Comparison of ENCODE assay signal across 27 mouse cellular contexts in the genomic region with DNA sequence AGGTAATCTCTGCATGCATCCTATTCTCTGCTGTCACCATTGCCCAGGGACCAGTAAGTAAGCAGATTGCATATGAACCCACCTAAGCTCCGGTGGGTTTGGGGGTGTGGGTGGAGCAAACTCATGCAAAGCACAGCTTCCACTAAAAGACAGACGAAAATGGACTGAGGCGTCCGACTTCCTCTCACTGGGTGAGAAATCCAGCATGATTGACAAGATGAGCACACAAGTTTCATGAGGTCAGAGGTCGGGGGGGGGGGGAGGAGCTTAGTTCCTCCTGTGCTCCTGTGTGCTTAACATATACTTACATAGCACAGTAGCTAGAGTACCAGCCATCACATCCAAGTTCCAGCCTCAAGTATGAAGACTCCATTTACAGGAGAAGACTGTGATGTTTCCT.
DNase-seq lines count a peak whose midpoint lies in the region; ATAC-seq and TF ChIP-seq lines count a peak whose summit lies in the region.
"Had no signal": no experiment of that assay in that cellular context is flagged by ENCODE, and none has a peak within 500 bp of the region (broad histone marks: within the 10 kb centered on the region; RNA-seq: fewer than 3 reads in every experiment).

No protein-coding gene starts in this region.

- no peak overlapping the region for H3K4me2 ChIP-seq in liver, postnatal 0 days (ENCODE audit: low read depth, low read length)
- no peak overlapping the region for H3K4me2 ChIP-seq in liver, embryonic 11.5 days
- H3K4me2 ChIP-seq: embryonic facial prominence, embryonic 12.5 days; embryonic facial prominence, embryonic 15.5 days; heart, embryonic 13.5 days; hindbrain, embryonic 14.5 days had no signal

- no peak overlapping the region for H3K4me3 ChIP-seq in liver, postnatal 0 days (ENCODE audit: low read depth, low read length)
- no peak overlapping the region for H3K4me3 ChIP-seq in liver, embryonic 11.5 days (ENCODE audit: low read depth, low read length)
- H3K4me3 ChIP-seq: embryonic facial prominence, embryonic 12.5 days; embryonic facial prominence, embryonic 15.5 days; gastrocnemius, adult 2 months; heart, adult 2 months; heart, embryonic 10.5 days; heart, embryonic 13.5 days had no signal

- no peaks in the 10 kb centered on the region for H3K4me1 ChIP-seq in liver, postnatal 0 days (ENCODE audit: insufficient read depth)
- peaks cover 4% of the 10 kb centered on the region for H3K4me1 ChIP-seq in liver, embryonic 11.5 days (replicated peaks; ENCODE audit: control insufficient read depth, insufficient read depth, low read length)
- H3K4me1 ChIP-seq: heart, embryonic 10.5 days had no signal

- no peaks in the 10 kb centered on the region for H3K36me3 ChIP-seq in liver, postnatal 0 days (replicated peaks; ENCODE audit: insufficient read depth, low read length)
- H3K36me3 ChIP-seq in liver, embryonic 11.5 days (ENCODE audit: control insufficient read depth, insufficient read depth, low read length): no peaks in the 10 kb centered on the region; the same call in 1 of the 2 replicates
- H3K36me3 ChIP-seq: embryonic facial prominence, embryonic 12.5 days; embryonic facial prominence, embryonic 15.5 days had no signal

- DNase-seq in liver, postnatal 0 days: peak; percentile 32
- no peak for DNase-seq in liver, embryonic 11.5 days (ENCODE audit: low spot score)
- DNase-seq in naive thymus-derived CD4-positive, alpha-beta T cell, adult 2 months (ENCODE audit: low read depth): peak; percentile 11
- no peak for DNase-seq in spleen, adult 12 weeks (ENCODE audit: low spot score)
- no peak for DNase-seq in heart, adult 11 months
- DNase-seq: adrenal gland, adult 8-10 months; adrenal gland, postnatal 25 days; B cell, adult 2 months; cerebellum, adult 18-20 months; cerebellum, adult 9-10 months; cerebellum, postnatal 14 days; forebrain, postnatal 0 days; gastrocnemius, adult 2 months; gastrocnemius, postnatal 14 days; heart, adult 2 months; heart, postnatal 14 days; heart, postnatal 4 days had no signal

- 51% methylated on average over 5 of the region's 5 CpGs for WGBS in liver, postnatal 0 days (ENCODE audit: insufficient replicate concordance)
- WGBS in liver, embryonic 11.5 days: 64% methylated on average over 5 of the region's 5 CpGs

- no peak for TF ChIP-seq CTCF in liver, postnatal 0 days (IDR thresholded peaks at IDR 0.05; ENCODE audit: low read depth)

- no peaks in the 10 kb centered on the region for H3K9me3 ChIP-seq in liver, postnatal 0 days (ENCODE audit: low read length)
- no peaks in the 10 kb centered on the region for H3K9me3 ChIP-seq in liver, embryonic 11.5 days (ENCODE audit: control insufficient read depth, low read length)
- H3K9me3 ChIP-seq: embryonic facial prominence, embryonic 12.5 days; embryonic facial prominence, embryonic 15.5 days; heart, embryonic 10.5 days; heart, embryonic 13.5 days had no signal

- ATAC-seq in liver, postnatal 0 days: no peak
- ATAC-seq in liver, embryonic 11.5 days (replicated peaks; ENCODE audit: low FRiP score): no peak
- ATAC-seq in granulocyte monocyte progenitor cell, adult 5-6 weeks (replicated peaks; ENCODE audit: poor library complexity, severe bottlenecking): peak; percentile 71
- ATAC-seq: activated CD4-positive, CD25-positive, alpha-beta regulatory T cell, adult 4 months; forebrain, embryonic 14.5 days; forebrain, postnatal 0 days; hindbrain, postnatal 0 days; inflammation-experienced regulatory T-cells, adult 6 months had no signal

- no peak overlapping the region for H3K9ac ChIP-seq in liver, postnatal 0 days (replicated peaks)
- H3K9ac ChIP-seq in liver, embryonic 11.5 days (ENCODE audit: low read depth, low read length): no peak overlapping the region
- H3K9ac ChIP-seq: embryonic facial prominence, embryonic 12.5 days; embryonic facial prominence, embryonic 15.5 days; forebrain, postnatal 0 days; heart, embryonic 13.5 days; hindbrain, embryonic 14.5 days had no signal

- no peaks in the 10 kb centered on the region for H3K27me3 ChIP-seq in liver, postnatal 0 days (ENCODE audit: insufficient read depth, low read length)
- H3K27me3 ChIP-seq in liver, embryonic 11.5 days (replicated peaks; ENCODE audit: control insufficient read depth, insufficient read depth, low read length): no peaks in the 10 kb centered on the region
- H3K27me3 ChIP-seq: embryonic facial prominence, embryonic 12.5 days; embryonic facial prominence, embryonic 15.5 days; heart, embryonic 13.5 days had no signal

- no peak overlapping the region for H3K27ac ChIP-seq in liver, postnatal 0 days (ENCODE audit: low read depth)
- no peak overlapping the region for H3K27ac ChIP-seq in liver, embryonic 11.5 days (ENCODE audit: low read depth, low read length)
- H3K27ac ChIP-seq: embryonic facial prominence, embryonic 12.5 days; embryonic facial prominence, embryonic 15.5 days; gastrocnemius, adult 2 months; heart, adult 2 months; heart, embryonic 10.5 days; heart, embryonic 13.5 days; hindbrain, embryonic 14.5 days; hindbrain, postnatal 0 days had no signal

- TF ChIP-seq EP300 in liver, postnatal 0 days (IDR thresholded peaks at IDR 0.05; ENCODE audit: low read depth): no peak

Comparison
In these comparisons a context has a peak if more than half of its experiments do, and no peak if none do; other contexts are left out.
1. DNase-seq: peak in liver, postnatal 0 days (single experiment) and naive thymus-derived CD4-positive, alpha-beta T cell, adult 2 months (single experiment); none in liver, embryonic 11.5 days (single experiment), spleen, adult 12 weeks (single experiment) and heart, adult 11 months (single experiment).